Mouse (Mus musculus) neural tube, embryonic 12.5 days (tissue): ENCODE measurements around the gene Sgtb. TPM values are rescaled to one million over a fixed set of nuclear protein-coding genes. Genes with fewer than 3 reads are reported as not detected.
A peak's percentile ranks its signal among the peaks of the same experiment; 100 is the strongest.

ENCODE experiments used
- ATAC-seq: fragments of 200-750 bp; cut with Nextera tagmentation; 2 replicates; pipeline ENCODE4 v1.8.0; 2017; ENCODE audit warnings: low read depth, mild to moderate bottlenecking, moderate TSS enrichment, moderate library complexity; ENCODE audit not compliant: low FRiP score
- H3K27ac ChIP-seq: fragments of 300-500 bp; sonication (generic); 2 replicates; pipeline ENCODE4 v1.5.1; 2016
- H3K27me3 ChIP-seq: fragments of 300-500 bp; sonication (generic); replicated peaks from 2 replicates; pipeline ENCODE4 v1.6.1; 2016; ENCODE audit warnings: mild to moderate bottlenecking
- H3K36me3 ChIP-seq: fragments of 300-500 bp; sonication (generic); 2 replicates; pipeline ENCODE4 v1.6.1; 2016; ENCODE audit warnings: mild to moderate bottlenecking
- H3K4me1 ChIP-seq: fragments of 300-500 bp; sonication (generic); 2 replicates; pipeline ENCODE4 v1.6.1; 2016
- H3K4me2 ChIP-seq: fragments of 300-500 bp; sonication (generic); replicated peaks from 2 replicates; pipeline ENCODE4 v1.6.1; 2016; ENCODE audit warnings: mild to moderate bottlenecking
- H3K4me3 ChIP-seq: fragments of 300-500 bp; sonication (generic); 2 replicates; pipeline ENCODE4 v1.5.1; 2016
- H3K9ac ChIP-seq: fragments of 300-500 bp; sonication (generic); 2 replicates; pipeline ENCODE4 v1.6.1; 2016; ENCODE audit warnings: mild to moderate bottlenecking
- H3K9me3 ChIP-seq: fragments of 300-500 bp; sonication (generic); 2 replicates; pipeline ENCODE4 v1.6.1; 2016; ENCODE audit warnings: mild to moderate bottlenecking
- WGBS: fragments of 180-500 bp; shearing (Covaris S2); methylation state at CpG from one replicate; pipeline ENCODE4 v1.1.7; 2016; 5-methylcytosine and 5-hydroxymethylcytosine counted together
- polyA plus RNA-seq: library from polyadenylated mRNA; unstranded; fragments of >200 nt; fragmentation: Nextera tagmentation; extraction: Ambion mirVana; gene quantifications from 2 replicates; pipeline ENCODE4 v1.2.1, GENCODE M21; 2016

Gene Sgtb
- 26.4 and 28.1 TPM in 2 replicates for polyA plus RNA-seq

- Histone ChIP-seq H3K4me3 (peak within 1 kb of the TSS; percentile 67), H3K4me1 (peaks cover 8% of the 10 kb centered on the region; the same call in 1 of the 2 replicates), H3K4me2 (peak within 1 kb of the TSS; percentile 96), H3K9me3 (peaks cover 2% of the 10 kb centered on the region; the same call in 1 of the 2 replicates), H3K36me3 (peaks cover 3% of the 10 kb centered on the region; the same call in 1 of the 2 replicates), H3K27me3 (no peaks in the 10 kb centered on the region), H3K27ac (0 out of 2 replicates have a peak within 1 kb of the TSS, but pooled peaks have one; percentile 15), H3K9ac (peak within 1 kb of the TSS; percentile 72)
- ATAC-seq: peak; percentile 97
- WGBS: 1% methylated on average over 35 of the region's 44 CpGs
Measured at GRCm38 (mm10) chr13:104109288-104109815, at the start of gene Sgtb, which contains the start of gene Nln. Gene Sgtb (plus strand): TSS chr13:104109741. Gene Nln (minus strand): TSS chr13:104109614.

- ATAC-seq: no peak
- no peaks in the 10 kb centered on the region for H3K9me3 ChIP-seq
- WGBS: 96% methylated on average over 1 of the region's 1 CpGs
Measured at GRCm38 (mm10) chr13:104060231-104060630, 49.3 kb upstream of the Sgtb start.

GRCm38 (mm10) chr13:104061975-104062750, 47.4 kb upstream of the Sgtb start:
- no peaks in the 10 kb centered on the region for H3K9me3 ChIP-seq
- no peak overlapping the region for H3K4me2 ChIP-seq
- no peaks in the 10 kb centered on the region for H3K4me1 ChIP-seq
- no peak overlapping the region for H3K4me3 ChIP-seq
- 58% methylated on average over 2 of the region's 2 CpGs for WGBS
- H3K27ac ChIP-seq: no peak overlapping the region
- ATAC-seq: peak; percentile 77; the same call in 1 of the 2 replicates
- H3K27me3 ChIP-seq: no peaks in the 10 kb centered on the region
- no peak overlapping the region for H3K9ac ChIP-seq
- no peaks in the 10 kb centered on the region for H3K36me3 ChIP-seq

More at GRCm38 (mm10) chr13:104060231-104060630, 49.3 kb upstream of the Sgtb start:
- Histone ChIP-seq H3K4me2 (no peak overlapping the region), H3K4me3 (no peak overlapping the region), H3K36me3 (no peaks in the 10 kb centered on the region), H3K27me3 (no peaks in the 10 kb centered on the region), H3K27ac (no peak overlapping the region), H3K4me1 (no peaks in the 10 kb centered on the region), H3K9ac (no peak overlapping the region)

- no peaks in the 10 kb centered on the region for H3K9me3 ChIP-seq
- no peak for ATAC-seq
- no peak overlapping the region for H3K9ac ChIP-seq
- no peaks in the 10 kb centered on the region for H3K27me3 ChIP-seq
- H3K4me3 ChIP-seq: no peak overlapping the region
- no peaks in the 10 kb centered on the region for H3K4me1 ChIP-seq
- no peak overlapping the region for H3K27ac ChIP-seq
- 86% methylated on average over 9 of the region's 9 CpGs for WGBS
- H3K4me2 ChIP-seq: no peak overlapping the region
- no peaks in the 10 kb centered on the region for H3K36me3 ChIP-seq
Measured at GRCm38 (mm10) chr13:104063061-104063460, 46.5 kb upstream of the Sgtb start.

GRCm38 (mm10) chr13:104065649-104066347, 43.7 kb upstream of the Sgtb start:
- WGBS: 94% methylated on average over 2 of the region's 2 CpGs

GRCm38 (mm10) chr13:104069216-104069615, 40.3 kb upstream of the Sgtb start:
- no peaks in the 10 kb centered on the region for H3K27me3 ChIP-seq
- no peak for ATAC-seq
- H3K9ac ChIP-seq: no peak overlapping the region
- no peak overlapping the region for H3K4me3 ChIP-seq
- H3K36me3 ChIP-seq: peaks cover 5% of the 10 kb centered on the region; the same call in 1 of the 2 replicates
- WGBS: 94% methylated on average over 11 of the region's 11 CpGs
- H3K4me2 ChIP-seq: no peak overlapping the region
- H3K27ac ChIP-seq: no peak overlapping the region
- no peaks in the 10 kb centered on the region for H3K9me3 ChIP-seq
- H3K4me1 ChIP-seq: no peaks in the 10 kb centered on the region

More at GRCm38 (mm10) chr13:104065649-104066347, 43.7 kb upstream of the Sgtb start:
- Histone ChIP-seq H3K4me3 (no peak overlapping the region), H3K27ac (no peak overlapping the region), H3K27me3 (no peaks in the 10 kb centered on the region), H3K4me1 (no peaks in the 10 kb centered on the region), H3K4me2 (no peak overlapping the region), H3K9me3 (no peaks in the 10 kb centered on the region), H3K36me3 (peaks cover 5% of the 10 kb centered on the region; the same call in 1 of the 2 replicates), H3K9ac (no peak overlapping the region)
- no peak for ATAC-seq

- no peak overlapping the region for H3K4me3 ChIP-seq
- H3K27ac ChIP-seq: no peak overlapping the region
- H3K9me3 ChIP-seq: no peaks in the 10 kb centered on the region
- H3K27me3 ChIP-seq: no peaks in the 10 kb centered on the region
- peaks cover 5% of the 10 kb centered on the region; the same call in 1 of the 2 replicates for H3K36me3 ChIP-seq
- H3K4me1 ChIP-seq: no peaks in the 10 kb centered on the region
- no peak overlapping the region for H3K9ac ChIP-seq
- H3K4me2 ChIP-seq: no peak overlapping the region
- ATAC-seq: no peak
- 77% methylated on average over 3 of the region's 3 CpGs for WGBS
Measured at GRCm38 (mm10) chr13:104070703-104071102, 38.8 kb upstream of the Sgtb start.

GRCm38 (mm10) chr13:104072351-104072750, 37.2 kb upstream of the Sgtb start:
- no peak for ATAC-seq
- Histone ChIP-seq H3K9ac (no peak overlapping the region), H3K36me3 (peaks cover 5% of the 10 kb centered on the region; the same call in 1 of the 2 replicates), H3K4me3 (no peak overlapping the region), H3K27ac (no peak overlapping the region), H3K9me3 (no peaks in the 10 kb centered on the region), H3K4me1 (no peaks in the 10 kb centered on the region), H3K27me3 (no peaks in the 10 kb centered on the region), H3K4me2 (no peak overlapping the region)
- WGBS: 93% methylated on average over 9 of the region's 9 CpGs

GRCm38 (mm10) chr13:104074230-104074629, 35.3 kb upstream of the Sgtb start:
- Histone ChIP-seq H3K27me3 (no peaks in the 10 kb centered on the region), H3K4me2 (no peak overlapping the region), H3K27ac (no peak overlapping the region), H3K36me3 (no peaks in the 10 kb centered on the region; the same call in 1 of the 2 replicates), H3K4me1 (no peaks in the 10 kb centered on the region), H3K9me3 (no peaks in the 10 kb centered on the region), H3K9ac (no peak overlapping the region), H3K4me3 (no peak overlapping the region)
- ATAC-seq: no peak
- 91% methylated on average over 8 of the region's 8 CpGs for WGBS

- Histone ChIP-seq H3K9ac (no peak overlapping the region), H3K36me3 (no peaks in the 10 kb centered on the region; the same call in 1 of the 2 replicates), H3K27me3 (no peaks in the 10 kb centered on the region), H3K4me3 (no peak overlapping the region), H3K9me3 (no peaks in the 10 kb centered on the region), H3K4me1 (no peaks in the 10 kb centered on the region), H3K4me2 (no peak overlapping the region), H3K27ac (no peak overlapping the region)
- 85% methylated on average over 10 of the region's 10 CpGs for WGBS
- no peak for ATAC-seq
Measured at GRCm38 (mm10) chr13:104074731-104075130, 34.8 kb upstream of the Sgtb start.

GRCm38 (mm10) chr13:104076993-104077392, 32.5 kb upstream of the Sgtb start:
- H3K27ac ChIP-seq: no peak overlapping the region
- H3K9ac ChIP-seq: no peak overlapping the region
- H3K9me3 ChIP-seq: no peaks in the 10 kb centered on the region
- no peaks in the 10 kb centered on the region for H3K4me1 ChIP-seq
- H3K4me2 ChIP-seq: no peak overlapping the region
- H3K27me3 ChIP-seq: no peaks in the 10 kb centered on the region
- WGBS: 80% methylated on average over 6 of the region's 6 CpGs
- H3K36me3 ChIP-seq: no peaks in the 10 kb centered on the region; the same call in 1 of the 2 replicates
- no peak overlapping the region for H3K4me3 ChIP-seq
- no peak for ATAC-seq

- ATAC-seq: no peak
- WGBS: 93% methylated on average over 7 of the region's 7 CpGs
- Histone ChIP-seq H3K27me3 (no peaks in the 10 kb centered on the region), H3K9ac (no peak overlapping the region), H3K9me3 (no peaks in the 10 kb centered on the region), H3K4me2 (no peak overlapping the region), H3K27ac (no peak overlapping the region), H3K4me3 (no peak overlapping the region), H3K4me1 (no peaks in the 10 kb centered on the region), H3K36me3 (no peaks in the 10 kb centered on the region)
Measured at GRCm38 (mm10) chr13:104082504-104082903, 27.0 kb upstream of the Sgtb start.
